Mouse (Mus musculus) forebrain, embryonic 13.5 days (tissue): ENCODE data around the gene Dnah10. TPM values are rescaled to one million over a fixed set of nuclear protein-coding genes. Genes with fewer than 3 reads are reported as not detected.

Source experiments
- ATAC-seq: fragments of 200-750 bp; cut with Nextera tagmentation; 2 replicates; pipeline ENCODE4 v1.8.0; 2017
- H3K27ac ChIP-seq: fragments of 300-500 bp; sonication (generic); 2 replicates; pipeline ENCODE4 v1.5.1; 2015; ENCODE audit warnings: inconsistent platforms, mild to moderate bottlenecking, moderate library complexity
- H3K27me3 ChIP-seq: fragments of 300-500 bp; sonication (generic); 2 replicates; pipeline ENCODE4 v1.6.1; 2015; ENCODE audit warnings: mild to moderate bottlenecking, inconsistent platforms
- H3K36me3 ChIP-seq: fragments of 300-500 bp; sonication (generic); 2 replicates; pipeline ENCODE4 v1.6.1; 2015; ENCODE audit warnings: mild to moderate bottlenecking, inconsistent platforms; ENCODE audit not compliant: poor library complexity, severe bottlenecking
- H3K4me1 ChIP-seq: fragments of 300-500 bp; sonication (generic); 2 replicates; pipeline ENCODE4 v1.6.1; 2015; ENCODE audit warnings: inconsistent platforms
- H3K4me2 ChIP-seq: fragments of 300-500 bp; sonication (generic); 2 replicates; pipeline ENCODE4 v1.6.1; 2015; ENCODE audit warnings: inconsistent platforms, mild to moderate bottlenecking, moderate library complexity
- H3K4me3 ChIP-seq: fragments of 300-500 bp; sonication (generic); 2 replicates; pipeline ENCODE4 v1.5.1; 2015; ENCODE audit warnings: mild to moderate bottlenecking, inconsistent platforms
- H3K9ac ChIP-seq: fragments of 300-500 bp; sonication (generic); 2 replicates; pipeline ENCODE4 v1.6.1; 2015; ENCODE audit warnings: mild to moderate bottlenecking, inconsistent platforms
- H3K9me3 ChIP-seq: fragments of 300-500 bp; sonication (generic); replicated peaks from 2 replicates; pipeline ENCODE4 v1.6.1; 2016; ENCODE audit warnings: inconsistent platforms
- WGBS: fragments of 180-500 bp; shearing (Covaris S2); methylation state at CpG from one replicate; pipeline ENCODE4 v1.1.7; 2015; 5-methylcytosine and 5-hydroxymethylcytosine counted together
- polyA plus RNA-seq: library from polyadenylated mRNA; unstranded; fragments of >200 nt; fragmentation: Nextera tagmentation; extraction: Ambion mirVana; gene quantifications from 2 replicates; pipeline ENCODE4 v1.2.1, GENCODE M21; 2015

The Dnah10 gene
- polyA plus RNA-seq, result 0.08 and 0.15 TPM in 2 replicates

DNA sequence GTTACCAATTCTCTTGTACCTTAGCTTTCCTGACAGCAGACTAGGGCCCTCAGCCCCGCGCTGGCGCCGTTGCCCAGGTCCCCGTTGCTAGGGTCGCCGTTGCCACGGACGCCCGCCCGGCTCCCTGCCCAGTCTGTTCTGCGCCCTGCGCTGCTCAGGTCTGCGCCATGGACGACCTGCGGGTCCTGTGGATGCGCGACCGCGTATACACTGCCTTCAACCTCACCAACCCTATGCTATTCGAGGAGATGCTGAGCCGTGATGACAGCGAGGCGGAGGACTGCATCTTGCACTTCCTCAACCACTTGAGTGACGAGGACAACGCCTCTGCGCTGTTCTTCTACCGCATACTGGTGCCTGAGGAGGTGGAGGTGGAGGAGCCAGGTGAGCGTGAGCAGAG is at the start of gene Dnah10:
Gene Dnah10, plus strand, starts transcription at position 89 of the 400 bp plus-strand sequence.
- Histone ChIP-seq H3K9ac (no peak within 1 kb of the TSS; the same call in 1 of the 2 replicates), H3K9me3 (no peaks in the 10 kb centered on the region)
- ATAC-seq, result 0 out of 2 replicates have a peak, but pooled peaks have one; percentile 41

DNA sequence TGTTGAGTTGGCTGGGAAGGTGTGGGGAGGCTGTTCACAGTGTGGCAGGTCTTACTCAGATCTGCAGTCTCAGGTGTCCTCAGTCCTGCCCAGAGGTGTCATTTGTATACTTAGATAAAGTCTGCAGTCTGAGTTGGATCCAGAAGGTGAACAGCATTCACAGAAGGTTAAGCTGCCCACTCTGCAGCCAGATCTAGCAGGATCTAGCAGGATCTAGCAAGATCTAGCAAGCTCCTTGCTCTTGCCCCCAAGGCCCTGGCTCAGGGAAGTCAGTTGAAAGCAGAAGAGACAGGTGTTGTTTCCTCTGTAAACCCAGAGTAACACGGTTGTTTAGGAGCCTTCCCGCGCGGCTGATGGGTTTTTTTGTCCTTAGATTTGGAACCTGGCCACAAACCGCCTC is 11.1 kb upstream of the Dnah10 start:
- Histone ChIP-seq H3K27me3 (no peaks in the 10 kb centered on the region), H3K4me2 (no peak overlapping the region)

More for the DNA sequence above, at the start of gene Dnah10:
- WGBS, result 11% methylated on average over 29 of the region's 29 CpGs
- peak within 1 kb of the TSS; percentile 27 for H3K4me2 ChIP-seq
- peaks cover 38% of the 10 kb centered on the region for H3K36me3 ChIP-seq
- no peak within 1 kb of the TSS for H3K4me3 ChIP-seq
- H3K27ac ChIP-seq, result no peak within 1 kb of the TSS
- H3K4me1 ChIP-seq, result peaks cover 7% of the 10 kb centered on the region; the same call in 1 of the 2 replicates
- H3K27me3 ChIP-seq, result no peaks in the 10 kb centered on the region

DNA sequence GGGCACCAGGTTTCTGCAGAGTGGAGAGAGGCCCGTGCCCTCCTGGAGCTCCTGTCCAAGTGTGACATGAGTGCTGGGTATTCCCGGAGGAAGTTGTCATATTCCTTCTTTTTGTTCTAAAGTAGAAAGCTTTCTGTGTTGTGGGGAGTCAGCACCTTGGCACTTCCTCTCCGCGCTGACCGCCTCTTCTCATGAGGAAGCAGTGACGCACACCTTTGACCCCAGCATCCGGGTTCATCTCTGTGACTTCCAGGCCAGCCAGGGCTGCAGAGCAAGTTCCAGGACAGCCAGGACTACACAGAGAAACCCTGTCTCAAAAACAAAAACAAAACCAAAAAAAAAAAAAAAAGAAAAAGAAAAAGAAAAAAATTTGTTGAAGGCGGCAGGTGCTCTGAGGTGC is 9.8 kb upstream of the Dnah10 start:
- Histone ChIP-seq H3K4me3 (no peak overlapping the region), H3K9me3 (no peaks in the 10 kb centered on the region), H3K27me3 (no peaks in the 10 kb centered on the region), H3K4me1 (no peaks in the 10 kb centered on the region), H3K27ac (no peak overlapping the region), H3K9ac (no peak overlapping the region), H3K4me2 (no peak overlapping the region), H3K36me3 (peaks cover 98% of the 10 kb centered on the region)
- ATAC-seq, result no peak
- WGBS, result 96% methylated on average over 8 of the region's 8 CpGs

More for the DNA sequence above, 11.1 kb upstream of the Dnah10 start:
- no peak for ATAC-seq
- Histone ChIP-seq H3K9me3 (no peaks in the 10 kb centered on the region), H3K36me3 (peaks cover 84% of the 10 kb centered on the region), H3K27ac (no peak overlapping the region), H3K4me3 (no peak overlapping the region), H3K9ac (no peak overlapping the region), H3K4me1 (no peaks in the 10 kb centered on the region)
- WGBS, result 89% methylated on average over 5 of the region's 5 CpGs

GRCm38 (mm10) chr5:124717969-124718368 is 6.9 kb upstream of the Dnah10 start:
- Histone ChIP-seq H3K4me1 (no peaks in the 10 kb centered on the region), H3K9ac (no peak overlapping the region), H3K27me3 (no peaks in the 10 kb centered on the region), H3K36me3 (peaks cover 97% of the 10 kb centered on the region), H3K27ac (no peak overlapping the region), H3K4me3 (no peak overlapping the region), H3K4me2 (no peak overlapping the region), H3K9me3 (no peaks in the 10 kb centered on the region)
- WGBS, result 97% methylated on average over 11 of the region's 11 CpGs
- ATAC-seq, result no peak

GRCm38 (mm10) chr5:124718396-124718795 is 6.5 kb upstream of the Dnah10 start:
- WGBS, result 97% methylated on average over 7 of the region's 7 CpGs
- H3K4me2 ChIP-seq, result no peak overlapping the region
- no peak overlapping the region for H3K9ac ChIP-seq
- H3K36me3 ChIP-seq, result peaks cover 97% of the 10 kb centered on the region
- H3K27ac ChIP-seq, result no peak overlapping the region
- ATAC-seq, result no peak
- H3K9me3 ChIP-seq, result no peaks in the 10 kb centered on the region
- H3K4me3 ChIP-seq, result no peak overlapping the region
- no peaks in the 10 kb centered on the region for H3K4me1 ChIP-seq
- H3K27me3 ChIP-seq, result no peaks in the 10 kb centered on the region

DNA sequence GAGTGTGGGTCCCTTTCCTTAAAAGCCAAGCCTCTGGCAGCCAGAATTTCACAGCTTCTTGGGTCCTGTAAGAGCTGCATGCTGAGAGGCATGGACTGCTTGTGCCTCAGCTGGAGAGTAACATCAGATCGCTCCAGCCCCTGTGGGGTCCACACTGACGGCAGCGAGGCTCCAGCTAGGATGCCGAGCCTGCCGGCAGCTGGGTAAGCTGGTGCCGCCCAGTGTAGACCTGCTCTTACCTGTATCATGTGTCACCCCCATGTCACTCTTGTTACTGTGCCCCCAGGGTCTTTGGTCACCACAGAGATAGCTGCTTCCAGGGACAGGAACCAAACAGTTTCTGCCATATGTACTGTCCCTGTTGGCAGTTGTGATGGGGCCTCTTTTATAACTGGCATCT is 1.8 kb upstream of the Dnah10 start:
- ATAC-seq, result no peak
- H3K27ac ChIP-seq, result no peak overlapping the region
- no peak overlapping the region for H3K4me3 ChIP-seq
- peaks cover 7% of the 10 kb centered on the region; the same call in 1 of the 2 replicates for H3K4me1 ChIP-seq
- H3K36me3 ChIP-seq, result peaks cover 56% of the 10 kb centered on the region
- H3K4me2 ChIP-seq, result no peak overlapping the region
- no peaks in the 10 kb centered on the region for H3K9me3 ChIP-seq
- whole genome bisulfite sequencing, result 93% methylated on average over 6 of the region's 6 CpGs
- no peak overlapping the region for H3K9ac ChIP-seq
- H3K27me3 ChIP-seq, result no peaks in the 10 kb centered on the region

GRCm38 (mm10) chr5:124729662-124730206 is 4.8 kb downstream of the Dnah10 start:
- Histone ChIP-seq H3K4me2 (peak overlapping the region; percentile 47), H3K9ac (no peak overlapping the region), H3K27me3 (no peaks in the 10 kb centered on the region), H3K9me3 (no peaks in the 10 kb centered on the region), H3K4me1 (peaks cover 5% of the 10 kb centered on the region; the same call in 1 of the 2 replicates), H3K27ac (no peak overlapping the region), H3K4me3 (peak overlapping the region; percentile 18; the same call in 1 of the 2 replicates), H3K36me3 (no peaks in the 10 kb centered on the region)
- WGBS, result 12% methylated on average over 20 of the region's 21 CpGs
- ATAC-seq, result no peak

- Histone ChIP-seq H3K9ac (no peak overlapping the region), H3K9me3 (no peaks in the 10 kb centered on the region), H3K4me3 (no peak overlapping the region), H3K4me1 (no peaks in the 10 kb centered on the region), H3K27me3 (no peaks in the 10 kb centered on the region), H3K27ac (no peak overlapping the region), H3K36me3 (no peaks in the 10 kb centered on the region), H3K4me2 (no peak overlapping the region)
- ATAC-seq, result no peak
- WGBS, result 89% methylated on average over 12 of the region's 12 CpGs
Observed at GRCm38 (mm10) chr5:124733961-124734360, 9.1 kb downstream of the Dnah10 start.

DNA sequence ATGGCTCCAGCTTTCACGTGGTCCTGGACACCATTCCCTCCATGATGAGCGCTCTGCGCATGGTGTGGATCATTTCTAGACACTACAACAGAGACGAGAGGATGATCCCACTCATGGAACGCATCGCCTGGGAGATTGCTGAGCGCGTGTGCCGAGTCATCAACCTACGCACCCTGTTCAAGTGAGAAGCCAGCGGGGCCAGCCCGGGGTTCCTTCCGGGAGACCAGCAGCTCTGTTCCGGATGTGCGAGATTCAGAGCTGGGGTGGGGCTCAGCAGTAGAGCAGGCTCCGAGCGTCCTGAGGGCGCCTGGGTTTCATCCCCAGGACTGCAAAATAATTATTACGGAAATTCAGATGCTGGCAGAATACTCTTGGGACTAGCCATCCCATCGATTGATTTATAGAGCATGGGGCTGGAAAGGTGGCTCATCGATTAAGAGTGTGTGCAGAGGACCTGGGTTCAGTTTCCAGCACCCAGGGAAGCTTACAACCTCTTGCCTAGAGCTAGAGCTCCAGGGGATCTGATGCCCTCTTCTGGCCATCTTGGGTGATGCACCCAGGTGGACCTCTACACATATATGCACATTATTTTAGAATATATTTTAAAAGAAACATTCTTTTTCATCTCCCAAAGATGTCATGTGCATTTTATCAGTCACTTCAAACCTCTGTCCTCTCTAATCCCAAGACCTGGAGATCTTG is 17.2 kb downstream of the Dnah10 start:
- no peak overlapping the region for H3K4me3 ChIP-seq
- H3K9ac ChIP-seq, result no peak overlapping the region
- peaks cover 6% of the 10 kb centered on the region; the same call in 1 of the 2 replicates for H3K9me3 ChIP-seq
- no peaks in the 10 kb centered on the region for H3K36me3 ChIP-seq
- WGBS, result 96% methylated on average over 21 of the region's 21 CpGs
- no peak overlapping the region for H3K4me2 ChIP-seq
- no peak overlapping the region for H3K27ac ChIP-seq
- no peaks in the 10 kb centered on the region for H3K27me3 ChIP-seq
- no peaks in the 10 kb centered on the region for H3K4me1 ChIP-seq
- no peak for ATAC-seq

GRCm38 (mm10) chr5:124743841-124744240 is 19.0 kb downstream of the Dnah10 start:
- no peak for ATAC-seq
- Histone ChIP-seq H3K9ac (no peak overlapping the region), H3K27me3 (no peaks in the 10 kb centered on the region), H3K27ac (no peak overlapping the region), H3K9me3 (peaks cover 6% of the 10 kb centered on the region; the same call in 1 of the 2 replicates), H3K4me1 (no peaks in the 10 kb centered on the region), H3K36me3 (no peaks in the 10 kb centered on the region), H3K4me2 (no peak overlapping the region), H3K4me3 (no peak overlapping the region)
- 82% methylated on average over 3 of the region's 3 CpGs for WGBS

DNA sequence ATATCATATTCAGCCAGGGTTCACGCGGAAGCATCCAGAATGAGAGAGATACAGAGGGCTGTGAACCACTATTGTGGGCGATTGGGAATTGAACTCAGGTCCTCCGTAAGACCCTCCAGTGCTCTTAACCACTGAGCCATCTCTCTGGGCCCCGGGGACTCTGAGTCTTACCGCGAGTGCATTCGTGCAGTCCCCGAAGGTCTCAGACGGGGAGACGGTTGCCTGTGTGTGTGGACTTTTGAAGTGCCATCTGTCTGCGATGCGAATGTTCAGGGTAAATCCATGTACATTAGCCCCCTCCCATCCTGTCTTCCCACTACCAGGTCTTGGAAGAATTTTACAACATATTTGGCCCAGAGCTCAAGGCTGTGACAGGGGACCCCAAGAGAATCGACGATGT is 21.3 kb downstream of the Dnah10 start:
- Histone ChIP-seq H3K4me3 (no peak overlapping the region), H3K9ac (no peak overlapping the region), H3K27me3 (no peaks in the 10 kb centered on the region), H3K27ac (no peak overlapping the region), H3K4me2 (no peak overlapping the region), H3K36me3 (no peaks in the 10 kb centered on the region), H3K4me1 (no peaks in the 10 kb centered on the region), H3K9me3 (0 out of 2 replicates have a peak, but pooled peaks cover under 1% of the 10 kb centered on the region)
- no peak for ATAC-seq
- WGBS, result 94% methylated on average over 15 of the region's 15 CpGs

DNA sequence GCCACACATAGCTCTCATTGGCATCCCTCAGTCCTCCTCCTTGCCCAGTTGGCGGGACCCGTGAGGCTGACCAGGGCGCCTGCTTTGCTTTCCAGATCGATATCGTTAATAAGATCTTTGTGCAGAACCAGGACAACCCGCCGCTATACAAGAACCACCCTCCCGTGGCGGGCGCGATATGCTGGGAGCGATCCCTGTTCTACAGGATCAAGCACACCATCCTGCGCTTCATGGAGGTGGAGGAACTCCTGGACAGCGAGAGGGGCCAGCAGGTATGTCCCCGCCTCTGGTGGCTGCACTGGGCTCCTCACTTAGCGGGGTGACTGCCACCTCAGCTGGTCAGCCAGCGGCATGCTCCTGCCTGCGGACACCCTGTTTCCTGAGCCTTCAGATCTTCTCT is 23.4 kb downstream of the Dnah10 start:
- Histone ChIP-seq H3K4me1 (no peaks in the 10 kb centered on the region), H3K4me3 (no peak overlapping the region), H3K36me3 (no peaks in the 10 kb centered on the region), H3K27me3 (no peaks in the 10 kb centered on the region), H3K9me3 (no peaks in the 10 kb centered on the region), H3K27ac (no peak overlapping the region), H3K4me2 (no peak overlapping the region), H3K9ac (no peak overlapping the region)
- WGBS, result 87% methylated on average over 18 of the region's 18 CpGs
- no peak for ATAC-seq
